Mouse (Mus musculus) megakaryocyte progenitor cell, adult 5-6 weeks (primary cell): ENCODE data around the gene Pitx3. TPM values are rescaled to one million over a fixed set of nuclear protein-coding genes. Genes with fewer than 3 reads are reported as not detected.
A peak's percentile ranks its signal among the peaks of the same experiment; 100 is the strongest.
"Not testable (repeated sequence)": the region's sequence is repeated elsewhere in the genome, so short reads cannot be mapped to it uniquely, and the experiment has no call there.

Experiments used
- ATAC-seq: replicated peaks from 2 replicates; pipeline ENCODE4 v1.8.0; 2016; ENCODE audit warnings: mild to moderate bottlenecking, moderate TSS enrichment, inconsistent platforms; ENCODE audit not compliant: poor library complexity
- total RNA-seq, 2 experiments: library from RNA; stranded (forward) in 1 of 2; stranded (reverse) in 1 of 2; fragments of 157-497, 149-512 nt in 1 of 2; fragments of 200-1000 nt in 1 of 2; gene quantifications; 2 replicates each; pipeline versions ENCODE4 v1.2.3 to v1.2.4; 2015 to 2017

Pitx3 gene
- total RNA-seq (2015): not detected in 2 replicates
- total RNA-seq (2017): not detected in 2 replicates

DNA sequence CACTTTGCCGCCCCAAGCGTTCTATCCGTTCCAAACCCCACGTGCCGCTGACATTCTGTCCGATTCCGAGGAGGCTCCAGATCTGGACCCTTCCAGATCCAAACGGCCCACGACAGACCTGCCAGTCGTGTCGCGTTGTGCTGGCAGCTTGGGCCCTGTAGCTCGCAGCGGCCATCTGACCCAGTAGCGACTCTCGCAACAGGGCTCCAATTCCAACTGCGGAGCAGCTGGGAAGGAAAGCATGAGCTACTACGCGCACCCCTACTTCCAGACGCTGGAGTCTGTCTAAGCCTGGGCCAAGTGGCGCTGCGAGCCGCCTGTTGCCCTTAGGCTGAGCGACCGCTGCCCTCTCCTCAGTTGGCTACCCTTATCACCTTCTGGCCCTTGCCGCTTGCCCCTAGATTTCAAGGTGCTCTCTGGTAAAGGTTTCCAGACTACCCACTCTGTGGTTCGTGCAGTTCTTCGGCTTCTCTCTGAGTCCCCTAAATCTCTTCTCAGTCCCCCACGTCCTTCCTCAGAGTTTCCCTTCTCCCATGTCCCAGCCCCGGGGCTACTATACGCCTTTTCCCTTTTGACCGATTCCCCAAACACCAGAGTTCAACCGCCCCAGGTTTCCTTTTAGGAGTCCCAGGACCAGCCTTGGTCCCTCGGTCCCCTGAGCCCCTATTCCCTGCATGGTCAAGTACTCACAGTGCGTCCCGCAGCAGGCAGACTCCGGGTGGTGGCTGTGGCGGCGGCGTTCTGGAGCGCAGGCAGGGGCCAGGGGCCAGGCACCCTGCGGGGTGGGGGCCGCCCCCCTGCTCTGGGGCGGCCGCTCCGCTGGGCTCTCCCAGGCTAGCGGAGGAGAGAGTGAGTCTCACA is at the start of gene Pitx3:
Pitx3 (minus strand) TSS at position 816 of the 861 bp plus-strand sequence.
- ATAC-seq: no peak

DNA sequence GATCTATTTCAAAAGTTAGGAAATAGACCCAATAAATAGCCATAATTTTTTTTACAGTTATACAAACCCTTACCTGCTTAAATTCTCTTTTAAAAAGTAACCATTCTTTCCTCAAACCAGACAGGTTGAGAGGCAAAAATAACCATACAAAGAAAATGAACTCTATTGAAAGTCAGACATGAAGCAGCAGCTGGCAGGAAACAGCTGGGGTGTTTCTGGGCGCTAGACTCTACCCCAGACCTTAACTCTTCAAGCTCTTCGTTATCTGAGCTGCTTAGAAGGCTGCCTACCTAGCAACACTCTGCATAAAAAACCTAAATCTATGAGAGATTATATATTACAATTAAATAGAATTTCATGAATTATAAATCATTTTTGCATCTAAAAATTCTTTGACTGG is 39.1 kb upstream of the Pitx3 start:
- ATAC-seq: no peak

DNA sequence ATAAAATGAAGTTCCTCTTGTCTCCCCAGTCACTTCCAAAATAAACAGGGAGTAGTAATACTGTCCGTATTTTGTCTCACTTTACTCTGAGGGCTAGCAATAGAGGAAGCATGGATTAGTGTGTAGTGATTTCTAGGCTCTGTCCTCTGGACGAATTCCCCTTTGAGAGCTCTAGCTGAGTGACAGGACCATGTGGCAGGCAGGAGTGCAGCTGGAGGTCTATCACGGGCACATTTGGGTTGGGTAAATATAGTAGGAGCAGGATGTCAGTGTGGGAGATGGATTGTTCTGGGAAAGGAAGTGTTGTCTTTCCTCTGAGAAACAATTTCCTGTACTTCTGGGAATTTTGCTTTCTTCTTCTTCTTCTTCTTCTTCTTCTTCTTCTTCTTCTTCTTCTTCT is 38.5 kb upstream of the Pitx3 start:
- no peak for ATAC-seq

DNA sequence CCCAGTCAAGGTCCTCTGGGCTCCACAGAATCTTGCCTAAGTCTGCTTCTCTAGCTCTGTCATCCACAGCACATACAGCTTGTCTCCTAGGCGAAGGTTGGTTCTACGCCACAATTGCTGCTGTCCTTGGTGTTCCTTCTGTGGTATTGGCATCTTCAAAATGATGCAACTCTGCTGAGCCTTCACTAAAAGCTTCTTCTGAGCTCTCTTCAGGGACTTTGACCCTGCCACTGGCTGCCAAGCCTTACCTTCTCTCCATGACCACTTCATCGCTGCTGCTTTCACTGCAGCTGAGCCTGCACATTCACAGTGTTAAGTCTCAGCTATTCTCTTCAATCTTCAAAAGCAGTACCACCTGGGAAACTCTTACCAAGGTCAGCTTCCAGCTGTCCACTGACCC is 34.1 kb upstream of the Pitx3 start:
- no peak for ATAC-seq

DNA sequence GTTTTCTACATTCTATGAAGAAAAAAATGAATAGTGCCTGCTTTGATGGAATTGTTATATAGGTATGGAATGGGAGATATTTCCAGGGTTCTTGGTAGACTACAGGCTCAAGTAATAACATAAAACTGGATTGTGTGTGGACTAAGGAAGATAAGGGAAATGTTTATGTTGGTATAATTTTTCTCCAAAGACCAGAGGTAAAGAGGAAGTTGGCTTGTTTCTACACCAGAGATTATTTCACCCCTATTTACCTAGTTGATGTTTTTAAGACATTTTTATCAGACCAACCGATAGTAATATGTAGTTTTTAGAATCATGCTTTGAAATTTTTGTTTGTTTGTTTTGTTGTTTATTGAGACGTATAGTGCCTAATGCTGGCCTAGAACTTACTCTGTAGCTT is 32.1 kb upstream of the Pitx3 start:
- no peak for ATAC-seq

DNA sequence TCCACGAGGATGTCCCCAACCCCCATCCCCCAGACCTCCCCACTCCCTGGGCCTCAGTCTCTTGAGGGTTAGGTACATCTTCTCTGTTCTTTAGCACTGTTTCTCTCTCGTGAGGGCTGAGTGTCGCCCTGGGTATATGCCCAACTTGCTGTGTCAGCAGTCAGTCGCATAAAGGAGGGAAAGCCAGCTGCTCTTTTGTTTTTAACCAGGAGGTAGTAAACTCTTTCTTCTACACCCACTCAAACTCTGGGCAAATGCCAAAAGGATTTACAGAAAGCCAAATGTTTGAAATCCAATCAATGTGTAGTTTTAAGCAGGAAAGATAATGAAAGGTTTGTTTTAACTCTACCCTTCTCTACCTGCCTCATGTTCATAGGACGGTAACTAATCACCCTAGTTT is 28.9 kb upstream of the Pitx3 start:
- ATAC-seq: no peak

DNA sequence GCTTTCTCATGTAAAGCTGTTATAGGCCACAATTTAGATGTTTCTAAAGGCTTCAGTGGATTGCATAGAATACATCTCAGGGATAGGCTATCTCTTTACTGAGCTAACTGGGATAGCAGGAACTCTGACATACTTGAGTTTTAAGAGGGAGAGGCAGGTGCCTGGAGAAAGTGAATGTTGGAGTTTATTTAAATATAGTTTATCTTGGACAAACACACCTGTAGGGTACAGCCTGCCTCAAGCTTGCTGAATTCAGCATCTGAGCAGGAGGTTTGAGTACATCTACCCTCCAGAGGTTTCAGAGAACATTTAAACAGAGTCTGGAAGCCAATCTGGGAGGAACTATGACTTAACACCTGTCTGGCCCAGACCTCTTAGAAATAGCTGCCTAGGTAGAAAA is 27.0 kb upstream of the Pitx3 start:
- ATAC-seq: no peak

DNA sequence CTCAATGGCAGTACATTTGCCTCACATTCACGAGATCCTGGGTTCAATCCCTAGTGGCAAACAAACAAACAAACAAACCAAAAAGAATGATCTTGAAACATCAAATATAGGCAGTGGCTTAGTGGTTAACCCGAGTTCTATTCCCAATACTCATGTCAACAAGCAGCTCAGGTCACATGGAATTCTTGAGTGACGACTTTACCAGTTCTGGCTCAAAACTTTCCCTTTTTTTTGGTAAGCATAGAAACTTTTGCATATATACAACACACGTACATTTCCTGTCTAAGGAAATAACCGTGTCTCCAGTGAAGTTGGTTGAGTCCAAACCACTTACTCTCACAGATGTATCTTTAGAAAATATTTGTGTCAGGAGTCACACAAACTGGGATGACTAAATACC is 24.4 kb upstream of the Pitx3 start:
- no peak for ATAC-seq

DNA sequence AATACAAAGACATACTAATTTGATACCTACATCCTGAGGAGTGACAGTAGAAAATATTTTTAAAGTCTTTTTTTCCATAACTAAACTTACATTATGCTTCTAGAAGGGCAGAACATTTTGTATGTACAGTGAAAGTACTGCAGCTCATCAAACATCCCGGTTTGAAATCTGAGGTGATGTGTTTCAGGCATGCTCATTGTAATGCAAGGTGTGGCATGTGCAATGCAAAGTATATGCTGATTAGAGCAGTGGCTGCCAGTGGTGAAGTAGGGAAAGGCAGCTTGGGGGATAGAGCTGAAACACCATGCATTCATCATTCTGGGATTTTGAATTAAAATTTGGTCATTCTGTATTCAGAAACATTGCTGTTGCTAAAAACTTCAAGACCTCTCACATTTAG is 21.8 kb upstream of the Pitx3 start:
- no peak for ATAC-seq

DNA sequence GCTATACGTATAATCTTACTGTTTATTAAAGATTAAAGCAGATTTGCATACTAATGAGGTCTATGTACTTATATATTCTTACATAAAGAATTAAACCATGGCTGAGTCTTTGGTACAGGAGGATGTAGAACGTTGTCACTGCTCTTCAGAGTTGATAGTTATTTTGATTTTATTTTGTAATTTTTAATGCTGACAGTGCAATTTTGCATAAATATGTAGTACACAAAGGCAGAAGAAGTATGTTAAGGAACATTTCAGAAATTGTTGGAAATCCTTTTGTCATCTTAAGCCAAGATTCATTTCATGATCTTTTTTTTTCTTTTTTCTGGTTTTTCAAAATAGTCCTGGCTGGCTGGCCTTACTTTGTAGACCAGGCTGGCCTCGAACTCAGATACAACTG is 21.3 kb upstream of the Pitx3 start:
- ATAC-seq: no peak

DNA sequence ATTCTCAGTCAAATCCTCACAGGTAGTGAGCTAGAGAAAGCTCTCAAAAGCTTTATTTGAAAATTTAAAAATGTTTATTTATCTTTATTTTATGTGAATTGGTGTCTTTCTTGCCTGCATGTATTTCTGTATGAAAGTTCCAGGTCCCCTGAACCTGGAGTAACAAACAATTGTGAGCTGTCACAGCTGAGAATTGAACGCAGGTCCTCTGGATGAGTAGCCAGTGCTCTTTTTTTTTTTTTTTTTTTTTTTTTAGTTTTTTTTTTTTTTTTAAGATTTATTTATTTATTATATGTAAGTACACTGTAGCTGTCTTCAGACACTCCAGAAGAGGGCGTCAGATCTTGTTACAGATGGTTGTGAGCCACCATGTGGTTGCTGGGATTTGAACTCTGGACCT is 19.0 kb upstream of the Pitx3 start:
- not testable (repeated sequence) for ATAC-seq

DNA sequence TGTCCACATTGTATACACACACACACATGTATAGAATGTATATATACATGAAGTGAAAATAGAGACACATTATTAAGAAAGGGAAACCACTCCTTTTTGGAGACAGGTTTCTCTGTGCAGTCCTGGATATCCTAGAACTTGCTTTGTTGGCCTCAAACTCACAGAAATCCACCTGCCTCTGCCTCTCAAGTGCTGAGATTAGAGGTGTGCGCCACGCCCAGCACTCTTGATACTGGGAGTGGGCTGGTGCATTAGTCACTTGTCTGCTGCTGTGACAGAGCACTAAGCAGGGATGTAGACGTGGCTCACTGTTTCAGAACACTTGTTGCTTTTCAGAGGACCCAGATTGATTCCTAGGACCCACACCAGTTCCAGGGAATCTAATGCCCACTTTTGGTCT is 17.8 kb upstream of the Pitx3 start:
- ATAC-seq: no peak

DNA sequence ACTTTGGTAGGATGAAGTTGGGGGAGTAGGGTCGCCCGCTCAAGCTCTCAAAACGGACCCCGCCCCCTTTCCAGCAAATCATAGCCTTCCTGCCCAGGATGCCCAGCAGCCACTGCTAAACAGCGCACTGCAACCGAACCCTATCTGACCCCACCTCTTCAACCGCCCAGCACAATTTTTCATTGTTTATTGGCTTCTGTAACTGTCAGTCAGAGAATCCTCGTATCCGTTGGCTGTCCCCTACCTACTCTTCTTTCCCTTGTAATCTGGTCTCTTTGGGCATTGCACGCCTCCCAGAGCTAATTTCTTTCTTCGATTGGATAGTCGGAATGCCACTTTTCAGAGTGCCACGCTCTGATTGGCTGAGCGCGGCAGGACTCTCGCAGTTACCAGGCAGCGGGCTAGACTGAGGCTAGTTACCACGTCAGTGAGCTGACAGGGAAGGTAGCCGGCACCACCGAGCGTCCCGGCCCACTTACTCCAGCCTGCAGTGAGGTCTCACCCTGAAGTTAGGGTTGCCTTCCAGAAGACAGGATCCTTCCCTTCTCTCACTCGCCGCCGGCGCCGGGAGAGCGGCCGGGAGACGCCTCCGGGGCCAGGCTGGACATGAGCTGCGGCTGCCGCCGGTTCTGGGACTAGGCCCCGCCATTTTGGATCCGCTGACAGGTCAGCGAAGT is 4.1 kb upstream of the Pitx3 start, which contains the start of gene Gbf1:
Gbf1 (plus strand) TSS at position 383 of the 677 bp plus-strand sequence.
- ATAC-seq: peak; percentile 90

DNA sequence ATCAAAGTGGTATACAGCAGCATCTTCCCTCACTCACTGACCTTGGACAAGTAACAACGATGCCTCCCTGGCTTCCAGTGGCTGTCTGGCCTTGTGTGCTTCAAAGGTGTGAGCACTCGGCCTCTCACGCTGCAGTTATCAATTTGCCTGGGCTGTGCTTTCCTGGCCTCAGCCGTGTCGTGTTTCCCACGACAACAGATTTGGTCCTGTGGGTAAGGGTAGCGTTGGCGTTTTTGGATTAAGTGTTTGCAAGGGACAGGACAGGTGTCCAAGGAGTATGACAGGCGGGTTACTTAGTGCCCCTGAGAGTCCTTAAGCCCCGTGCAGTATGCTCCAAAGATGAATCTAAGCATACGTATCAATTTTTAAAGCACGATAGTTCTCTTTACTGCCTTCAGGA is 965 bp upstream of the Pitx3 start:
- no peak for ATAC-seq

DNA sequence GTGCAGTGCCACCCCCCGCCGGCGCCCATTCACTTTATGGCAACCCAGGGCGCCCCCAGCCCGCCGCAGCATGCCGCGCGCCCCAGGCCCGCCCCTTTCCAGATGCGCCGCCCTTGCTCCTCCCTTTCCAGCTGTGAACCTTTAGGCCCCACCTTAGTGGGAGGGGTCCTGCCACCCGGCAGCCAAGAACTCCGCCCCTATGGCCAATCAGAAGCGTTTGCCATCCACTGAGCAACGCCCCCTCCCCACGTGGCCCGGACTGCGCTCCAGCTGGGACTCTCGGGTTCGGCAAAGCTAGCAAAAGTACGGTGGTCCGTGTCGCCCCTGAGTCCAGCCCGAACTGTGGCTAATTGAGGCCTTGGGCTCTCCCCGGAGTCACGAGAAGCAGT is 240 bp upstream of the Pitx3 start:
- ATAC-seq: peak; percentile 75

DNA sequence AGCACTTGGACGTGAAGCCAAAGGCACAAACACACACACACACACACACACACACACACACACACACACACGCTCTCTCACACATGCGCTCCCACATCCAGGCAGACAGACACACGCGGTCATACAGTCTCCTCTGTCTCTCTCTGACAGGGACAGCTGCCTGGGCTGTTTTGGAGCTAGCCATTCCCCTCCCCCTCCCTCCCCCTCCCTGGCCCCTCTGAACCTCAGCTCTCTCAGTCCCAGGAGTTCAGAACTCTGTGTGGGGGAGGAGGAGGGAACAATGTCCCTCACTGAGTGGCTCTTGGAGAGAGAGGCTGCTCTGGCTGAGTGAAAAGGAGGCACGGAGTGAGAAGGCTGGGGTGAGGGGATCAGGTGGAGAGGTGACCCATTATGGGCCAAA is 7.0 kb downstream of the Pitx3 start:
- no peak for ATAC-seq

DNA sequence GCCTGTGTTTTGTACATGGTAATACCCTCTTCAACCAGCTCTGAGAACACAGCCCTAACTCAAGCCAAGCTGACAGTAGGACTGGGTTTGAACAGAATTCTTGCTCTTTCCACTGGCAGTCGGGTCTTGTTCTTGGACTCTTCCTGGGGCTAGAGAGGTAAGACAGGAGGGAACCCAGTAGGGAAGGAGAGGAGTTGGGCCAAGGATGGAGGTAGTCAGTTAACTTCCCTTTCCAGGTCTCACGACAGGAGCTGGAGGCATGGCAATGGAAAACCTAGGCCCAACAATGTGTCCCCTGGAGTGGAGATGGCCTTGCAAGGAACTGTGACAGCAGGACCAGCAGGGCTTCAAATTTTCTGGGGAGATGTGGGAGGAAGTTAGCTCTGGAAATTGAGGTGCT is 7.8 kb downstream of the Pitx3 start:
- ATAC-seq: no peak

DNA sequence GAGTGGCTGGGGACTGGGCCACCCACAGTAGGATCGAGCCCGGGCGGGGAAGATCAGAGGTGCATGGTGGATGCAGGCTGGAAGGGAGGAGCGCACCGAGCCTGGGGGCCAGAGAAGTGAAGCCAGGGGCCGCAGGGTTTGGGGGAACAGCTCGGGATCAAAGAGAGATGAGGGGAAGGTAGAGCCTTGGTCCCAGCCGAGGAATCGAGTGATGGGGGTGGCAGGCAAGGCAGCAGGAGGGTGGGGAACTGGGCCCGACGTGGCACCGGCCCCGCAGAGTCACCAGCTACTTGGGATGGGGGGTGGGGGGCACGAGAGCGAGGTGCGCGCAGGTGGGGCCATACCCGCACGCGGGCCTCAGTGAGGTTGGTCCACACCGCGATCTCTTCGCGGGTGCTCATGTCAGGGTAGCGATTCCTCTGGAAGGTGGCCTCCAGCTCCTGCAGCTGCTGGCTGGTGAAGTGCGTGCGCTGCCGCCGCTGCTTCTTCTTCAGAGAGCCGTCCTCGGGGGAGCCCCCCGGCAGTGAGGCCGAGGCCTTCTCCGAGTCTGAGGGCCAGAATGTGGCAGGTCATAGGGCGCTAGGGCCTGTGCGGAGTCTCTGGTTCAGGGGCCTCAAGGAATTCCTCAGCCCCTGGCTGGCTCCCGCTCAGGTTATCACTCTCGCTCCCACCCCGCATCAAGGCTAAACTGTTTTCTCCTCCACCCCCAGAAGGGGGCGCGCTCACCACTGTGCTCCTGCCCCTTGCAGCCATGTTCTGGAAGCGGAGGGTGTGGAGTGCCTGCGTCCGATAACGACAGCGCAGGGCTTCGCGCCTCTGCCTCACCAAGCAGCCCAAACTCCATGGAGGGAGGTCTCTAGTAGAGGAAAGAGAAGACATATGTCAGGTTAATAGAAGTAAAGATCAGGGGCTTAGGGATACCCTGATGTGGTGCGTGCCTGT is 11.2 kb downstream of the Pitx3 start:
- ATAC-seq: peak; percentile 90

DNA sequence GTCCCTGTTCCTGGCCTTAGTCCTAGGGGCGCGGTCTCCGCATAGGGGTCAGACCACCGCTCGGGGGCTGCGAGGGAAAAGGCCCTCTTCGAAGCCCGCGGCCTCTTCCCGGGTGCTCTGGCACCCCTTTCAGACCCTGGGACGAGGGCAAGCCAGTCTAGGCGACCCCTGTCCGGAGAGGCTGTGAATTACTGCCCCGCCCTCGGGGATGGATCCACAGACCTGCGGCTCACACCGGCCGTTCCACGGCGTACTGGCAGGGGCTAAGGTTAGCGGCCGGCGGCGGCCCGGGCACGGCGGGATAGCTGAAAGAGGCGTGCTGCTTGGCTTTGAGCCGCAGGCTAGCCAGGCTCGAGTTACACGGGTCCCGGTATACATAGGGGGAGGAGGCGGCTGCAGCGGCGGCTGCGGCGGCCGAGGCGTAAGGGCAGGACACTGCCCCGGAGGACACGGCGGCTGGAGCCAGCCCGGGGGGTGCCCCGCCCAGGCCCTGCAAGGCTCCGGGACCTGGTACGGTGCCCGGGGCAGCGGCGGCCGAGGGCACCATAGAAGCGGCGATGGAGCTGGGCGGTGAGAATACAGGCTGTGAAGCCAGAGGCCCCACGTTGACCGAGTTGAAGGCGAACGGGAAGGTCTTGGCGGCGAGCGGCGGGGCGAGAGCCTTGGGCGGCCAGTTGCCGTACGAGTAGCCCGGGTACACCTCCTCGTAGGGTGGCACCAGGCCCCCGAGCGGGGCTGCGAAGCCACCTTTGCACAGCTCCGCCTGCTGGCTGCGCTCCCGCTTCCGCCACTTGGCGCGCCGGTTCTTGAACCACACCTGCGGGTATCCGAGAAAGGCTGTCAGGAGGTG is 12.1 kb downstream of the Pitx3 start:
- ATAC-seq: peak; percentile 24; the same call in 1 of the 2 replicates

DNA sequence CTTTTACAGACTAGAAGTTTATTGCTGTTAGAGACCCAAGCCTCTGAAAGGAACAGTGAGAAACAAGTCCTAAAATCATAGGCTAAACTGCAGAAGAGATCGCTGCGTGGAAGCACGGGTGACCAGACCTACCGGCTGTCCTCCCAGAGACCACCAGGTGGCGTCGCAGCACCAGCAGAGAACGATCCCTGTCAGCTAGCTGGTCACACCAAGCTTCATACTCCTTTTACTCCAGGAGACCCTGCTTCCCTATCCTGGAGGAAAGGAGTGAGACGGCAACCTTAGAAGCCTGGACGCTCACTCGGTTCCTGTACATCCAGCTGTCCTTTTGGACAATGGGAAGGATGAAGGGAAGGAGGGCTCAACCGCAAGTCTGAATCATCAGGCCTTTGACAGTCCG is 12.8 kb downstream of the Pitx3 start:
- ATAC-seq: peak; percentile 70
